Mouse (Mus musculus) heart, adult 8-10 months (tissue): ENCODE measurements around the gene Mrpl58. TPM values are rescaled to one million over a fixed set of nuclear protein-coding genes. Genes with fewer than 3 reads are reported as not detected.
A peak's percentile ranks its signal among the peaks of the same experiment; 100 is the strongest.

ENCODE experiments used
- DNase-seq: peaks from one replicate; pipeline ENCODE4 v3.0.0; 2022; ENCODE audit warnings: low spot score
- total RNA-seq, 4 experiments: library from RNA; stranded (reverse); gene quantifications; 2 replicates each; pipeline ENCODE4 v1.2.4; 2022

Mrpl58 gene
- 100 to 1,000 TPM; 139 to 160 (median 146) TPM for total RNA-seq

DNA sequence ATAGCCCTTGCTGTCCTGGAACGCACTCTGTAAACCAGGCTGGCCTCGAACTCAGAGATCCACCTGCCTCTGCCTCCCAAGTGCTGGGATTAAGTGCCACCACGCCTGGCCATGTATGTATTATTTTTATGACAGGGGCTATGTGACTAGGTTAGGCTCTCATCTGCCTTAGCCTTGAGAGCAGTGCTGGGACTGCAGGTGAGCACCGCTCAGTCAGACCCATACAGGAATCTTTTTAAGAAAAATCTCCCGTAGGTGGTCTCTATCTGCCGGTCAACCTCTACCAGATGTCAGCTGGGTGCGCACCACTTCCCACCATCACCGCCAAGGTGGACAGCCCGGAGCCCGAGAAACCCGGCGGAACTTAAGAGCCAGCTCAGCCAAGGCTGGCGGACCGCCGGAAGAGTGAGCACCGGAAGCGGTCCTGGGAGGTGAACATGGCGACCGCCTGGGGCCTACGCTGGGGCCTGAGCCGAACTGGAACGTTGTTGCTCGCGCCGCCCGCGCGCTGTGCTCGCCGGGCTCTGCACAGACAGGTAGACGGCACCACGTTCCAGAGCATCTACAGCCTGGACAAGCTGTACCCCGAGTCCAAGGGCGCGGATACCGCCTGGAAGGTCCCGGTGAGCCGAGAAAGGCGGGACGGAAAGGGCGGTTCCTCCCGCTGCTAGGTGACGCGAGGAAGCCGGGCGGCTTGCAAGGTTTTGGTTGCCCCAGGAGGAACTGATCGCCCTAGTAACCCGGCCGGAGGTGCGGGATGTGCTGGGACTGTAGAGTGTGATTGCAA lies at the start of gene Mrpl58:
Gene Mrpl58 (plus strand): TSS at position 415 of the 787 bp plus-strand sequence.
- DNase-seq: peak; percentile 83

DNA sequence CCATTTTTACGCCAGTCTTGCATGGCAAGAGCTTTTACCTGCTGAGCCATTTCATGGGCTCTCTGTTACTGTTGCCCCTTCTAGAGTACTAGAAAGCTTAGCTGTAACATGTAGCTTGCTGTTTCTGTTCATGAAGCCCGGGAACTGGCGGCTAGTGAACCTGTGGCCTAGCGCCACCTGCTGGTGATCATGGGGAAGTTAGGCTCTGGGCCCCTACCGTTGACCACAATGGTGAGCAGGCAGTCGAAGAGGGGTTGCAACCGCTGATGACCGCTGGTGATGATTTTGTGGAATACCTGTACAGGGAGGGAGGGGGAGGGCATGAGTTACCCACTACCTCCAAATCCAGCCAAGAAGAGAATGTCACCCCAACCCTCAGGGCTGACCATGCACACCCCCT lies 49.4 kb upstream of the Mrpl58 start:
- DNase-seq: peak; percentile 41

DNA sequence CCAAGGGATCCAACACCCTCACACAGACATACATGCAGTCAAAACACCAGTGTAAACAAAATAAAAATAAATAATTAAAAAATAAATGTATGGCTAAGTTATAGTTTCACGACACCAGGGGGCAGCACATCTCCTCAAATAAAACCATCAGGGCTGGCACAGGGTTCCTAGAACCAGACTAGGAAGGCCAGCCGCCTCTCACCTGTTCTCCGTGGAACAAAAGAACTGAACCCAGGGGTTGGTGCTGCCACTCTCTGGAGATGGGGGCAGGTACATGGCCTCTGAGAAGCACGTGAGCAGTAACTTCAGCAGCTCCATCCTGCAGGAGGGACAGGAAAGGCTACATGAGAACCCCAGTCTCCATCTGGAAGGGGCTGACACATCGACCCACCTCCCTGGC lies 45.1 kb upstream of the Mrpl58 start:
- peak; percentile 79 for DNase-seq

DNA sequence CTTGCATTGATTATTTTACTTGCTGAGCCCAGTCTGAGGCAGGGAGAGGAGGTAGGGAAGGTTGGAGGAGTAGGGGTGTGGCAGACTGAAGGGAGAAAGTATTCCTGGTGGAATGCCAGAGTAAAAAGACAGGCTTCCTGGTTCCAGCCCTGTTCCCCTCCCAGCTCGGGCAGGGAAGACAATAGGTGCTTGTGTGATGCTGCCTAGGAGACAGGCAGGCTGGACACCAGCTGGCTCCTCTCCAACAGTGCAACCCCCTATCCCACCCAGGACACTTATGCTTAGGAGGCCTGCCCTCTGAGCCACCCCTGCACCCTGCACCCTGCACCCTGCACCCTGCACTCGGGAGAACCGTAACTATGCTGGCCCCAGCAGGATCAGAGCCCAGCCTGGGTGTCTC lies 44.3 kb upstream of the Mrpl58 start:
- no peak for DNase-seq

DNA sequence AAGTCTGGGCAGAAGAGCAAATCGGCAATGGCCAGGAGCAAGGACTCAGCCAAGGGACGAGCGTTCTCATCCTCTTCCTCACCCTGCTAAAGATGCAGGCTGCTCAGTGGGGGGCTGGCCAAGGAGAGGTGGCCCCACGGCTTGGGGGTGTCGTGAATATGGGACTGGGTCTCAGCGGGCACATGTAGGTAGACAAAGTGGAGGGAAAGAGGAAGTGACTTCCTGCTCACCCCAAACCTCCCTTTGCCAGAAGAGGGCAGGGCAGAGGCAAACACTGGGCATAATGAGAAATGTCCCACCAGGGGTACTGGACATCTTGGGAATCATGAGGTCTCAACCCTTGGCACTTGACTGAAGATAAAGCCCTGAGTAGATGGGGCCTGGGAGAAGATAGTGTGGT lies 43.8 kb upstream of the Mrpl58 start:
- no peak for DNase-seq

DNA sequence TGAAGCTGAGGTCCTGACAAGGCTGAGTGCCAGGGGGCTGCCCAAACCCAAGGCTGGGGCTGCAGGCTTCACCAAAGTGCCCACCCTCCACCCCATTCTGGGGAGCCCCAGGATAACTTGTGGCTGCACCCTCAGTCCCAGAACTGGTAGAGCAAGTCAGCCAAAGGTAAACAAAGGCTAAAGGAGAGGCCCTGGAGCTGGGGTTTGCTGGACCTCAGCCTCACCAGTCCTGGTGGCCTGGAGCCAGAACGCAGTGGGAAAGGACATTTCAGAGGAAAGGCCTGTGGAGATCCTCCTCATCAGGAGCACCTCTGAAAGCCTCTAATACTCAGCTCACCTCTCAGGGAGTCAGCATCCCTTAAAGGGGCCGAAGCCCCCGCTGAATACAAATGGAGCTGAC lies 39.4 kb upstream of the Mrpl58 start:
- DNase-seq: no peak

DNA sequence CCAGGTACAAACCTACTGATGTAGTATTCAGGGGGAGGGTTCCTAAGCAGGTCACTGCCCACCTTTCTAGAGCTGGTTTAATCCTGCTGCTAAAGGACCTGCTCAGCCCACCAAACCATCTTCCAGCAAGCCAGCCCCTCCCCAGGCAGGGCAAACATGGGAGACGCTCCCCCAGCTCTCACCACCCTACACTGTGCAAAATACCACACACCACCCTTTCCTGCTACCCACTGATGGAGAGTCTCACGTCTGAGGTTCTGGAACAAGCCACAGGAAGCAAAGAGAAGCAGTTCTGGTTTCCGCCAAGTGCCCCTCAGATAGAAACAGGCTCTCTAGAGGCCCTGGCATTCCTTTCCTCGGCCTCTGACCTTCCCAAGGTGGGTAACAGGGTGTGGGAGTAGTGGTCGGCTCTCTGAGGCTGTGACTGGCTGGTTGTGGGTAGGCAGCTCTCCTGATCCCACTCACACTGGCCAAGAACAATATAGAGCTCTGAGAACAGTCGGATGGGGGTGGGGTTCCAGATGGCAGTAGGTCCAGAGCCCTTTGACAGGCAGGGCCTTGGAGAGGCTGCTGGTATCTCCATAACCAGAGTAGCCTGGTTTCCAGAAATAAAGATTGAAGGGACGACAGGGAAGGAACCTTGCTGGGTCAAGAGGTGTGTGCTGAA lies 37.4 kb upstream of the Mrpl58 start:
- no peak for DNase-seq

DNA sequence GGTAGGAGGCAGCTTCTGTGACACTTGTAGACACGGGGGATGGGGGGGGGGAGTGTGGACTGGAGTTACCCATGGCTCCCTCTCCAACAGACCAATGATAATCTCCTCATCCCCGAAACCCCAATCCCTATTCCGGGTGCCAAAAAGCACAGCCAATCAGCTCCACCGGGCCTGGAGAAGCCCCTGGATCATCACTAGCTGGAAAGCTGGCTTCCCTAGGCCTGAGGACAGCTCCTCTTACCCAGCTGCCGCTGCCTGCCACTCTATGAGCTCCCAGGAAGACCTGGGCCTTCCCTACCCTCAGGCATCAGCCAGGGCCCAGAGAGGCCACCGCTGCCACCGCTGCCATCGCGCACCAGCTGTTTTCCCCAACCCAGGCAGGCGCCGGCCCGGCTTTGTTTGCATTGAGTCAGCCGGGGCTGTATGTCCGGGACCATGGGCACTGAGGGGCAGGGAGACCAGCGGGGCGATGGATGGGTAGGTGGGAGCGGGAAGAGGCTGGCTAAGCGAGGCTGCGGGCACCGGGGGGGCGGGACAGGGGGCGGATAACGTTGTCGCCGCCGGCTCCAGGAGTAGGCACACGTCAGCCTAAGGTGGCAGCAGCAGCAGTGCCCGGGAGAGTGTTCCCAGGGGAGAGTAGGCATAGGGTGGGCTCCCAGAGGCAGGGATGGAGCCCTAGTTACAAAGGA lies 36.7 kb upstream of the Mrpl58 start:
- no peak for DNase-seq

DNA sequence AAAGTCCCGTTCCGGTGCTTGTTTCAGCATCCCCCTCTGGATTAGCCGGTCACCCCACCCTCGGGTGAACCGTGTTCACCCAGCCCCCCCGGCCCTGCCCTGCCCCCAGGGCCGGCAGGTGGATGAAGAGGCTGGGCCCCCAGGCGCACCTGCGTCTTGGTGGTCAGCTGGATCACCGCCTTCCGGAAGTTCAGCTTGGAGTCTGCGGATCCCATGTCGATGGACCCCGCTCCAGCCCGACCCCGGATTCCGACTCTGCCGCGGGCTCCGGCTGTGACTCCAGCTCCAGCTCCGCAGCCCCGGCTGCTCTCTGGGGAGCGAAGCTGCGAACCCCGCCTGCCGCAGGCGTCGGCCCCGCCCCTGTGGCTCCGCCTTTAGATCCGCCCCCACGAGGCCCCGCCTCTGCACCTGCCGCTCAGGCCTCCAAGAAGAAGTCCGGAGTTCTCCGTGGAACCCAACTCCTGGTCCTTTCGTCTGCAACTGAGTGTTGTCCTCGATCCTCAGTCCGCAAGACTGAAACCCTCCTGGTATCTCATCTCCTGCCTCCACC lies 36.1 kb upstream of the Mrpl58 start, which contains the start of gene Hid1:
Gene Hid1 (minus strand): TSS at position 362 of the 550 bp plus-strand sequence.
- DNase-seq: peak; percentile 73

DNA sequence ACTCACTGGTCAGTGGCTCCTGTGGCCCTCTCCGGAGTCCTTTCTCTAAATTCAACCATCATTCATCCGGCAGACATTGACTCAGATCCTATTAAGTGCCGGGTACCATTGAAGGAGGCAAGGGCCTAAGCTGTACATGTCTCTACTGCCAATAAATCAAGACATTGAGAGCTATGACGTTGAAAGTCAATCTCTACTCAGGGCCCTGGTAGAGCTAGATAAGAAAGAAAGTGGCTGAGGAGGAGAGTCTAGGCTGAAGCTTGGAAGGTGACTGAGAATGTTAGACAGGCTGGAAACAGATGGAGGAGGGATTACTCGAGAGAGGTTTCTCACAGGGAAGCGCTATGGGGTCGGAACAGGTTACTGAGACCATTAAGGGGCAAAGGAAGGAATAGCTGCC lies 33.2 kb upstream of the Mrpl58 start:
- DNase-seq: no peak

DNA sequence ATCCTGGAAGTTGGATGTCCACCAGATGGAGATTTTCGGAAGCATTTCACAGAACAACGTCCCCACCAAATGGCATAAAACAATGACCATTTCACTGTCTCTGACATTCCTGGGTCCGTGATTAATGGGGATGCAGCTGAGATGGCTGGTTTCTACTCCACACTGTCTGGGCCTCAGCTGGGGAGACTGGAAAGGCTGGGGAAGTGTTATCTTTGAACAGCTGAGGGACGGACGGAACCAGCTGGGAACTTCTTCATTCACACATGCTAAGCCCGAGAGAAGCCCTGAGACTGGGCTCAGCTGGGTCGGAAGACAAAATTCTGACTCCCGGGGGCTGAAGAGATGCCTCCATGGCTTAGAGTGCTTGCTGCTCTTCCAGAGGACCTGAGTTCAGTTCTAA lies 32.2 kb upstream of the Mrpl58 start:
- DNase-seq: no peak

DNA sequence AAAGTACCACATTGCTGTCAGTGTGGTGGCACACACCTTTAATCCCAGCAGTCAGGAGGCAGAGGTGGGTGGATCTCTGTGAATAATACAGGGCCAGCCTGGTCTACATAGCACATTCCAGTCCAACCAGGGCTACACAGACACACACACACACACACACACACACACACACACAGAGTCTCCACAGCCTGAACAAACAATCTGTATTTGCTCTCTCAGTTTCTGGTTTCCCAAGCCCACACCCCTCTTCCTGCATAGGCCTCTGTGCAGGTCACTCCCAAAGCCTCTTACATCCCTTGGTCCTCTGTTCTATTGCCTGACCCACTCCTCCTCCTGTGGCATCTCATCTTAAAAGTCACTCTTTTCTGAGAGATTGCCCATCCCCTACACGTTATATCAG lies 31.5 kb upstream of the Mrpl58 start:
- no peak for DNase-seq

DNA sequence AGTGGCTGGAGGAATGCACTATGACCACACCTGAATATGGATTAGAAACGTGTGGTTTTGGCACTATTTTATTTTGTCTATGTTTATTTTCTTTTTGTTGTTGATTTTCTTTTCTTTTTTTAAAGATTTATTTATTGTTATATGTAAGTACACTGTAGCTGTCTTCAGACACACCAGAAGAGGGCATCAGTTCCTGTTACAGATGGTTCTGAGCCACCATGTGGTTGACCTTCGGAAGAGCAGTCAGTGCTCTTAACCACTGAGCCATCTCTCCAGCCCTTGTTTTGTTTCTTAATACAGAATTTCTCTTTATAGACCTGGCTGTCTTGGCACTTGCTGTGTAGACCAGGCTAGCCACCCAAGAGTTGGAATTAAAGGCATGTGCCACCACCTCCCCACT lies 30.8 kb upstream of the Mrpl58 start:
- no peak for DNase-seq

DNA sequence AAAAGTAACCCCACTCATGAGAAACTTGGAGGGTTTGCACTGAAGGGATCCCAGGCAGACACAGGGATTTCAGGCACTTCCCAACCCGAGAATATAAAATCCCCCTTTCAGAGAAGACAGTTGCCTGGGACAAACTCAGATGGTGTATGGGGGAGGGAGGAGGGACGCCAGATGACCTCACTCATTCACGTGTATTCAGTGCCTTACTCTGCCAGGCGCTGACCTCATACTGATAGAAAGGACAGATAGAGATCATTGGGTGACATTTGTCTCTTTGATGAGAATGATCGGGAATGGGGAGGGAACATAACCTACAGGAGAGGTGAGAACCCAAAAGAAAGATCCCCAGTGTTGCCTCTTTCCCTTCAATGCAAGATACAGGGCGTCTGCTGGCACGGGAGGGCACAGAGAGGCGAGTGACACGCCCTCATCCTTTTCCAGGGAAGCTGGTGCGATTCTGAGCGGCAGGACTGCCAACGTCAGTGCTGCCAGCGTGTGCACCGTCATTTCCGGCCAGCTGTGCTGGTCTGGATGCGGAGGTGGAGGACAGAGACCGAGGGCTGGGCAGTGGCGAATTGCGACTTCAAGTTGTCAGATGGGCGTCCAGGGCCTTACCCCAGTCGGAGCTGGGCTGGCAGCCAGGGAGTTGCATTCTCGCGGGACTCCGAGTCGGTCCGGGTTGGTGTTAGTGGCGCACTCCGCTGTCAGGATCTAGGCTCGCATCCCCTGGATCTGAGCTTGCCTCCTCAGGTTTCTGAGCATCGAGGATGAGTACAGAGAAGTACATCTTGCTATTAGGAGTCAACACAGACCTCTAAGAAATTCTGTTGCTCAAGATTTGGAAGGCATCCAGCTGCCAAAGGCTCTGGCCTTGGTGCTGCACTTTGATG lies 29.5 kb upstream of the Mrpl58 start:
- peak; percentile 61 for DNase-seq

DNA sequence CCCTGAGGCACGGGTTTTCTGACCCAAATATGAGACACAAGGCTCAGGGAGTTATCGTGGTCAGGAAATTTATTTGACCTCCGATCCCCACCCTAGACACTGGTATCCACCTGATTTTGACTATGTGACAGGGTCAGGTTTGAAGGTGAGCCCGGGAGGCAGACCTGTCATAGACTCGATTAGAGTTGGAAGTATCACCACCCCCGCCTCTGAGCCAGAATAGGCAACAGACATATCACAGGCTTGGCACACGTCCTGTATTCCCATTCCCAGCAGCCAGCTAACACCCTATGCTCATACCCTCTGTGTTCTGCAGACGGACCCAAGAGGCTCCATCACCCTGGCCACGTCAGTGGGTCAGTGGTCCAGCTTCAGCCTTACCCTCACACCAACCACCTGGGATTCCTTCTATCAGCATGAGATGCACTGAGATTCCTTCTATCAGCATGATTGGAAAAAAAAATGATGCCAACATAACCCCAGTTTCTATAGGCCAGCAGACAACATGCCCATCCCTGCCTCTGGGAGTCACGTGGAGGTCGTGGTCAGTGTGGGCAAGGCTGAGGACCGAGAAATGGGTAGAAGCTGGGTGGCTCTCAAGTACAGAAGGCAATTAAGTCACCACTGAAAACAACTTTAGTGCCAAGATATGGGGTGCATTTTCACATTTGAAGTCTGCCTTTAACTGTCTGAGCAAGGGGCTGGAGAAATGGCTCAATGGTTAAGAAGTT lies 28.7 kb upstream of the Mrpl58 start:
- DNase-seq: no peak

DNA sequence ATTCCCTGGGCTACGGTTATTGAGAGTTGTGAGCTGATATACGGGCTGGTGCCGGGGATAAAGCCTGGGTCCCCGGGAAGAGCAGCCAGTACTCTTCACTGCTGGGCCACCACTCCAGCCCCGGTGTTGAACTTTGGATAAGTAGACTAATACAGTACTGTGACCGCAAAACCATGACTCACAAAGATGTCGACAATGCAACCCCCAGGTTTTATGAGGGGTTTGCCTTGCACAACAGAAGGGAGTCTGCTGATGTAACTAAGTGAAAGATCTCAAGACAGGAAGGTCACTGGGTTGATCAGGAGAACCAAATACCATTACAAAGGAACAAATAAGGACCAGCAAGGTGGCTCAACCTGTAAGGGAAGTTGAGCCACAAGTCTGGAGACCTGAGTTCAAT lies 26.8 kb upstream of the Mrpl58 start:
- no peak for DNase-seq

DNA sequence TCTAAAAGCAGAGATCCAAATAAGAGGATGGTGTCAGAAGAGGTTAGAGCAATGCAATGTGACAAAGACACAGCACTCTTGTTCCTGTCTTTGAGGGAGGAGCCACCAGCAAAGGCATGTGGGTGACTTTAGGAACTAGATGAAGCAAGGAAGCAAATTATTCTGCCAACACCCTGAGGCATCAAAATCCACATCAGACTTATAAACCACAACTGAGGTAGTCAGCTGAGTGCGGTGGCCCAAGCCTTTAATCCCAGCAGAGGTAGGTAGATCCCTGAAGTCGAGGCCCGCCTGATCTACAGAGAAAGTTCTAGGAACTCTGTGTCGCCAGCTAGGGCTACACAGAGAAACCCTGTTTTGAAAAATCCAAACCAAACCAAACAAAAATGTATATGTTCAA lies 26.3 kb upstream of the Mrpl58 start:
- DNase-seq: no peak

DNA sequence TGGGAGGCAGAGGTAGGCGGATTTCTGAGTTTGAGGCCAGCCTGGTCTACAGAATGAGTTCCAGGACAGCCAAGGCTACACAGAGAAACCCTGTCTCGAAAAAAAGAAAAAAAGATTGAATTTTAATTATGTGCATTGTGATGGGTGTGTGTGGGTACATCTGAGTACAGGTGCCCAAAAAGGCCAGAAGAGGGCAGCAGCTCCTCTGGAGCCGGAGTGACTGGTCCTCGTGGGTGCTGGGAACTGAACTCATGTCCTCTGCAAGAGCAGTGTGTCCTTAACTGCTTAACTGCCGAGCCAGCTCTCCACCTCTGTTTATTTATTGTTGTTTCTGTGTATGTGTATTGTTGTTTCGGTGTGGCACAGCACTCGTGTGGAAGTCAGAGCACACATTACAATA lies 25.7 kb upstream of the Mrpl58 start:
- no peak for DNase-seq

DNA sequence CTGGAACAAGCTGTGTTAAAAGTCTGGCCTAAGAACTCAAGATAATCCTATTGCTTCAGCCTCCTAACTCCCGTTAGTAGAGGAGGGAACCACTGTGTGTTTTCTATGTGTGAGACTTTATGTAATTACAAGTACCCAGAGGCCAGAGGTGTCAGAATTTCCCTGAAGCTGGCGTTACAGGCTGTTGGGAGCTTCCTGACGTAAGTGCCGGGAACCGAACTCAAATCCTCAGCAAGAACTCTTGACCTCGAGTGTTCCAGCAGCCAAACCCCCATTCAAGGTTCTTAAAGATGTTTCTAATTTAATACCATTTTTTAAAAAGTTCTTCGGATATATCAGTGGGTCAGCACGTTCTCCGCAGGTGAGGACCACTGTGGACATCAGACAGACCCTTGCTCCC lies 22.3 kb upstream of the Mrpl58 start:
- no peak for DNase-seq

DNA sequence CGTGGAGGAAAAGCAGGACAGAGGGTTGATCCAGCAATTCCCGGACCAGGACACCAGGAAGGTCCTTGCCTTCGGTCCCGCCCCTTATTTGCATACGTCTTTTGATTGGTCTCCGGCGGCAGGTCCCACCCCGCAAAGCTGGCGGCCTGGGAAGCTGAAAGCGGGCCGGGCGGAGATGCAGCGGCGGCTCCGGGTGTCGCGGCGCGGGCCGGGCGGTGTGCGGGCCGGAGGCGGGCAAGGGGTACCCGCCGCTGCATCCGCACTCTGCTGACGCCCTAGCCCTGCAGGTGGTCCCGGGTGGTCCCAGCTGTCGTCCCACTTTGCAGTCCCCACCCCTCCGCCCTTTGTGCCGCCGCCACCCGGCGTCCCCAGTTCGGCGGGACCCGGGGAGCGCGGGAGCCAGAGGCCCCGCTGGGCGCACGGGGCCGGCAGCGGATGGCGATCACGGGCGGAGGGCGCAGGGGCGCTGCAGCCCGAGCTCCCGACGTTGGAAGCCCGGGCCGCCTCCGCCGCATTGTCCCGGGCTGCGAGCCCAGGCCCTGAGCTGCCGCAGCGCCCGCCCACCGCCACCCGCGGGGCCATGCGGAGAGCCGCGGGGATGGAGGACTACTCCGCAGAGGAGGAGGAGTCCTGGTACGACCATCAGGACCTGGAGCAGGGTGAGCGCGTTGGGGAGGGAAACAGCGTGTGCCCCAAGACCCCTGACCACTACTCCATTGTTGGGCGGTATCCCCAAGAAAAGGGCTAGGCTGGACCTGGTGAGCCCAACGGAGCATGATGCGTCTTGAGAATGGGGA lies 21.6 kb upstream of the Mrpl58 start, which contains the start of gene Cdr2l:
Gene Cdr2l (plus strand): TSS at position 174 of the 797 bp plus-strand sequence.
- DNase-seq: peak; percentile 94
